Mouse (Mus musculus): ENCODE results near the gene Plpp3.

The Plpp3 gene

DNA sequence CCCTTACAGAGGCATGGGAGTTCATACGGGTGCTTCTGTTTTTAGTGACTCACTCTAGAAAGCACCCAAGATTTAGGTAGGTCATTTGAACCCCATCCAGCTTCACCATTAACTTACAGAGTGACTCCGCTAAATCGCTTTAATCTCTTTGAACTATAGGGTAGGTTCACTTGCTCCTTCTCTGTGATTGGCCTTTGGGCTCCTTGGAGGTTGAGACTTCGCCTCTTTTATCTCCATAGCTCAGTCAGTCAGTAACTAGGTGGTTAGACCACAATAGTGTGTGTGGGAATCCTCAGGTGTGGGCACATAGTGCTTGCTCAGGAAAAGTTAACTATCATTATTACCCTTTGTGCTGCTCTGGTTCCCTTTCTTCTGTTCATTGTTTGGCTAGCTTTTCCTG, 33.7 kb downstream of the Plpp3 start:
- DNase-seq (ENCODE audit: low spot score), result no peak

DNA sequence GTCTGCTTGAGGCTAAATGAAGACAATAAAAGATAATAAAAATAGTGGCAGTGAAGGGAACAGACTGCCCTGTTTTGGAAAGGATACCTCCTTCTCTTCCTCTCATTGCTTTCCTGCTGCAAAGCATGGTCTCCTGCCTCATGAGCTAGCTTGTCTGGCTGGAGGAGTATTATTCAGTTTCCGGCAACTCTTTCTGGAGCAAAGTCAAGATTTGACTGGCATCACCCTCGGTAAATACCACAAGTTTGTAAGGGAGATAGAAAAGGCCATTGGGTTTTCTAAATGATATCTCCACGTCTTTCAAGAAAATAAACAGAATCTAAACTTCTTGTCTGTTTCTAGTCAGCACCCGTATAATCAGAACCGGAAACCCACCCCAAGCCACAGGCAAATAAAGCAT, 34.4 kb downstream of the Plpp3 start:
- DNase-seq (ENCODE audit: low spot score), result no peak

- DNase-seq (ENCODE audit: low spot score), result no peak
Measured at GRCm38 (mm10) chr4:105192665-105193064, 35.5 kb downstream of the Plpp3 start.

GRCm38 (mm10) chr4:105195256-105195655, 38.1 kb downstream of the Plpp3 start:
- no peak for DNase-seq (ENCODE audit: low spot score)

- DNase-seq (ENCODE audit: low spot score), result no peak
Measured at GRCm38 (mm10) chr4:105196099-105196498, 39.0 kb downstream of the Plpp3 start.

- DNase-seq (ENCODE audit: low spot score), result no peak
Measured at GRCm38 (mm10) chr4:105196993-105197765, 40.0 kb downstream of the Plpp3 start.

DNA sequence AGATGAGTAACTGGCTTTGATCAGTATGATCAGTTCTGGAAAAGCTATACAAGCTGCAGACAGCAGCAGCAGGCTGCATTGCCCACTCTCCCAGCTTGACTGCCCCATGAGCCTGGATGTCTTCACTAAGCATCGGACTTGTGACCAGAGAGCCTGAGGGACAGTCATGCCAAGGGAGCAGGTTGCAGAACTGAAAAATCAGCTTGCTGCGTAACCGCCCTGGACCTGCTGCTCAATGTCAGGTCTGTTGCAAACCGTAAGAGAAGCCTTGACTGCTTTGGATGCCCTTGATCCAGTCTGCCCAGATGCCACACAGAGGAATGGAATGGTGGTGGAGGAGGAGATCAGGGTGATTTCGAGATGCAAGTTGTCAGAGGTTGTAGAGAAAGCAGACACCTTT, 41.5 kb downstream of the Plpp3 start:
- DNase-seq (ENCODE audit: low spot score), result no peak

DNA sequence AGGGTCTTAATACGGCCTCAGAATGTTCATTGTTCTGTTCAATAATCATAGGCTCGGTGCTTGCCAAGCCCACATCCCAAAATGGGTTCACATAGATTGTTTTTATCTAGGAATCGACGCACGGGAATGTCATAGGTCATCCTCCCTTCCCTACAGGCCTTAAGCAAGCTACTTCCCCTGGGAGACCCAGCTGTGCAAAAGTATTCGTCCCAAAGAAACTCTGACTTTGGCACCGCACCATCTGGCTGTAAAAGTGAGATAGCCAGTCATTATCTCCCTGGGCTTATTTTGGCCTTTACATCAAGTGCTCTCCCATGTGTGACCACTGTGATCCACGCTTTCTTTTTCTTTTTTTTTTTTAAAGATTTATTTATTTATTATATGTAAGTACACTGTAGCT, 42.2 kb downstream of the Plpp3 start:
- no peak for DNase-seq (ENCODE audit: low spot score)

DNA sequence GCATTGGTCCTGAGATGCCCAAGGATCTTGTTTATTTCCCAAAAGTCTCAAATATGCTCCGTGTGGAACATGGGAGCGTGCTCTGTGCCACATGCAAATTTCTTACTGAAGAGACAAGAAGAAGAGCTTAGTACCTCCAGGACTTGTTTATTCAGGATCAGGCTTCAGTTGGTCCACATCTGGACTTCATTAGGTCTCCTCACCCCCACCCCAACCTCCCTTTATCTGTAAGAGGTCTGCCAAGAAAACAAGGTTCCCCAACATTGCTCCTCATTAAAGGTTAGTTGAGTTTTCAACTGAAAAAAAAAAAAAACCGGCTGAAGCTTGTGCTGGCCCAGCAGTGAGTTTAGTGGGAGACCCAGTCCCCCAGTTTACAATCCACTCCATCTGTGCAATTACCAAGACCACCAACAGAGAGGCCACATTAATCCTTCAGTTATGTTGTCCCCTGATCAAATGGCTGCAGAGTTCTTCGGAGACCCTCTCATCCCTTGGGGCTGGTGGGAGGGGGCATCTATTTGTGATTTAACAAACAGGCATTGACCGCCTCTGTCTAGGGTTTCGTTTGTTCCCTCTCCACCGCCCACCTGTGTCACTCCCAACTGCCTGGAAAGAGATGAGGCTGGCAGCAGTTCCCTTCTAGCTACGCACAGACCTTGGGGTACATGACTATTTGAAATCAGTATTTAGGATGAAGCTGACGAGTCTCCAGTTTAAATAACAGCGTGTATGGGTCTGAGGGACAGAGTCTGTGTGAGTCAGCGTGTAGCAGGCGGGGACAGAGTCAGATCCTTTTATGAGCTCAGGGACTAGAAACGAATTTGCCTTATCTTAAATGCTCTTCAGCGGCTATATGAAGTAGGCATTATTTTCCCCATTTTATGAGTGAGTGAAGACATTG, 43.7 kb downstream of the Plpp3 start:
- no peak for DNase-seq (ENCODE audit: low spot score)

DNA sequence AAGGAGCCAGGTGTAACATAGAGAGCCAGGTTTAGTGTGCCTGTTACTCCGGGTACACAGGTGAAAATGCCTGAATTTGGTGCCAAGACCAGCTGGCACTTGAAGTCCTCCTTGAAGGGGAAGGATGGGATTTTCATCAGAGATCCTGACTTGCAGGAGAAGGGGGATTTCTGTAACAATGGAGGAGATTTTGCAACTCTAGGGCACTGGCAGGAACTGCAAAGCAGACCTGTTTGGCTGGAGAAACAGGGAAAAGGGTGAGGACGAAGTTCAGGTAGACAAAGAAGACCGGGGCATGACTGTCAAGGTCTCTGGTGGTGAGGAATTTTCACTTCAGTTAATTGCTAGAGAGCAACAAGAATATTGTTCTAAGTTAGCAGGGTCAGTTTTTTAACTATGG, 45.3 kb downstream of the Plpp3 start:
- DNase-seq (ENCODE audit: low spot score), result no peak

DNA sequence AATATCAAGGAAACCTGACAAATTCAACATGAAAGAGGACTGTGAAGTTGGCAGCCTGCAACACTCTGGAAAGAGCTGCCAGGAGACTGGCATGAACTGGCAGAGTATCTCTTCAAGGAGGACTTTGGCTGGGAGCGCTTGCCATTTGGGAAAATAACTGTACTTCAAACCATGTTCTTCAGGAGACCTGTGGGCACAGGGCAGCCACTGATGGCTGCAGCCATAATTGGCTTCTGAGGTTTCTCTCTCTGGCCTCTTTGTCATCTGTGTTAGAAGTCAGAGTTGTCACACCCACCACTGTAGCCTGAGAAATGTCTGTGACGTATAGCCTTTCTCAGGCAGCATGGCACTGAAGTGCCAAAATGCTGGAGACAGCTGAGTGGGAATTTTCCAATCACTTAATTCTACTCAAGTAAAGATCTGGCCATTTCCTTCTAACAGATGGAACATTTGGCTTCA, 46.2 kb downstream of the Plpp3 start:
- no peak for DNase-seq (ENCODE audit: low spot score)

- no peak for DNase-seq (ENCODE audit: low spot score)
Measured at GRCm38 (mm10) chr4:105204071-105204470, 46.9 kb downstream of the Plpp3 start.

GRCm38 (mm10) chr4:105205045-105205851, 48.1 kb downstream of the Plpp3 start:
- DNase-seq (ENCODE audit: low spot score), result no peak

DNA sequence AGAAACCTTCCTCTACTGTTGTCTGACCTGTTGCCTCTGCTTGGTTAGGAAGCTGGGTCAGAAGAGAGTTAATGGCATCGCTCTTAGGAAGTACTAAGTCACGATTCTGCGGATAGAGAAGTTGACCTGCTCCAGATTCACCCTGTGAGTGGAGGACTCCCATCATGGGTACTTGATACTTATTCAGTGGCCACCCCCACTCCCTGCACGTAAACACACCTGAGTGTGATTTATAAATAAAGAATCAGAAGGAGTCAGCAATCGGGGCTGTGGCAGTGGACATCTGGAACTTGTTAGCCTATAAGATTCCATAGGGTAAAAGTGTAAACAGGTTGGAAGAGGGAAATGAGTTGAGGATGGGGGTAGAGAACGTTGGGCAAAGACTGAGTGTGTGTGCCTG, 49.0 kb downstream of the Plpp3 start:
- DNase-seq (ENCODE audit: low spot score), result no peak

GRCm38 (mm10) chr4:105206995-105207394, 49.8 kb downstream of the Plpp3 start:
- DNase-seq (ENCODE audit: low spot score), result no peak

DNA sequence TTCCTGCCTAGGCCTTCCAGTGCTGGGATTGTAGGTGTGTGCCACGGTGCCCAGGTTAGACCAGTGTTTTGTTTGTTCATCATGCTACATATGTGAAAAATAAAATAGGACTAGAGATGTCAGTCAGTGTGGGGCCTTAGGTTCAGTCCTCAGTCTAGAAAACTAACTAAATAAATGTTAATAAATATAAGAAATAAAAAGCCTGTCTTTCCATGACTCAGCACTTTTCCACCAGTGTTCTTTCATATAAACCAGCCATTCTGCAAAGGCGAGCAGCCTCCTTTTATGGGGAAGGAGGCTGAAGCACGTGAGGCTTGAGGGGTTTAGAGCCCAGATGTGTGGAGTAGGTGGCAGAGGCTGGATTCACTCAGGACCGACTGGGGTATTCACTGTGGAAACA, 50.5 kb downstream of the Plpp3 start:
- DNase-seq (ENCODE audit: low spot score), result no peak

- no peak for DNase-seq (ENCODE audit: low spot score)
Measured at GRCm38 (mm10) chr4:105208977-105209376, 51.8 kb downstream of the Plpp3 start.

GRCm38 (mm10) chr4:105213314-105213713, 56.2 kb downstream of the Plpp3 start:
- no peak for DNase-seq (ENCODE audit: low spot score)

DNA sequence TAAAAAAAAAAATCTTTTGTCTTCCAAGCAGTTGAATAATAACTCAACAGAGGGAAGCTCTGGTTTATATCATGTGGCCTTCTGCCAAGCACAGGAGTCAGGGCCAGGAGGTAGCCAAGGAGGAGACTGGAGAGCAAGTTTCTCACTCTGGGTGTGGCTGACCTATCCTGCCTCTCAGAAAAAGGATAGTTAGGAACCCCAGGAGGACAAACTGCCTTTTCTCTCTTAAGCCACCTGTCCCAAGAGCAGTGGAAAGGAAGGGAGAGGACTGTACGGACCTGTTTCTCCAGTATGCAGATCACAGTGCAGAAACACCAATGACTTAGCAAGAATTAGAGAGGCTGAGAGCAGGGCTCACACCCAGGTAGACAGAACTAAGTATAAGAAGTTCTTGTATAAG, 57.3 kb downstream of the Plpp3 start:
- no peak for DNase-seq (ENCODE audit: low spot score)

GRCm38 (mm10) chr4:105215726-105216410, 58.7 kb downstream of the Plpp3 start:
- DNase-seq (ENCODE audit: low spot score), result no peak

GRCm38 (mm10) chr4:105218202-105218601, 61.1 kb downstream of the Plpp3 start:
- no peak for DNase-seq (ENCODE audit: low spot score)

DNA sequence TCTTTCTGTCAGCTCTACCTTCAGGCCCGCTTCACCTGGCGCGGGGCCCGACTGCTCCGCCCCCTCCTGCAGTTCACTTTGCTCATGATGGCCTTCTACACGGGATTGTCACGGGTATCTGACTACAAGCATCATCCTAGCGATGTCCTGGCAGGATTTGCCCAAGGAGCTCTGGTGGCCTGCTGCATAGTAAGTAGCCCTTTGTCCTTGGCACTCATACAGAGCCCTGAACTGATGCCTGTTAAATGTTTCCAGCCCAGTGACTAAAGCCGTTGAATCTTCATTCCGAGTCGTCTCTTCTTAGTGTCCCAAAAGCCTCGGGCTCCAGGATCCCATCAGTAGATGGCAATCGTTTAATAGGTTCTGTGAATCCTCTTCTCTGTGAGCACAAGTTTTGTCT, 62.2 kb downstream of the Plpp3 start:
- DNase-seq (ENCODE audit: low spot score), result no peak

Measured in T-cell, adult 2 months (primary cell).